Mouse (Mus musculus): ENCODE data around the gene Cryaa.

DNA sequence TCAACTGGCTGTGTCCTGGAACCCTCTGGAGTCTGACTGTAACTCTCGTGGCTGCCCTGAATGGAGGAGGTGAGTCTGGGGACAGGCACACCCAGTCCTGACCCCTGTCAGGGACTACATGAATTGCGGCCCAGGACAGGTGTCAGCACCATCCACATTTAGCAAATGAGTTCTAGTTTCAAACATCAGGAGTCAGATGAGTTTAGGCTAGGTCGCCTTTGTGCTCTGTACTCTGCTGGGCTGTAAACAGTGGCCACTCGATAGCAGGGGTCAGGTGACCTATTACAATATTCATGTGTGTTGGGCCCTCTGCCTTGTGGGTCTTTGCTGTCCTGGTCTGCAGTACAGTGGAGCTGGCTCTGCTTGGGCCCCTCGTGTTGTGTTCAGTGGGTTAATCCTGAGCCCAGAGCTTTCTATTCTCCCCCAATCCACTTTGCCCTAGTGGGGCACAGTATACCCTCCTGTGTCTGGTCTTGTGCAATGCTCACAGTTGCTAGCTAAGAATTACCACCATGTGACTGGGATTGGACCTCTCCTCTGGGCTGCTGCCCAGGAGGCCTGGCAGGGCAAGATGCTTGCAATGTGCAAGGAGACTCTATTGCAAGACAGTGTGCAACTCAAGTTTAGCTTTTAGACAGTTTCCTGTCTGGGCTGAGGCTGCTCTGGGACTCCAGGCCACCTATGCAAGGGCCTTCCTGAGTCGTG, 25.8 kb downstream of the Cryaa start:
- TF ChIP-seq CTCF (IDR thresholded peaks at IDR 0.05; ENCODE audit: low read depth, low read length) (no peak), POLR2A (IDR thresholded peaks at IDR 0.05; ENCODE audit: borderline replicate concordance, low read depth, low read length) (no peak)

Measured in bone marrow macrophage, adult 2 months (primary cell).